Mouse (Mus musculus) G1E (cell line): ENCODE measurements around the gene Mon1a. TPM values are rescaled to one million over a fixed set of nuclear protein-coding genes. Genes with fewer than 3 reads are reported as not detected.
A peak's percentile ranks its signal among the peaks of the same experiment; 100 is the strongest.

Experiments used
- ATAC-seq: 2 replicates; pipeline ENCODE4 v1.8.0; 2016; ENCODE audit warnings: mild to moderate bottlenecking; ENCODE audit not compliant: insufficient number of reproducible peaks, poor library complexity, low FRiP score, severe bottlenecking; ENCODE audit errors: extremely low read depth
- DNase-seq: peaks from one replicate; pipeline ENCODE4 v3.0.0; 2012; ENCODE audit warnings: low spot score
- H3K27me3 ChIP-seq: 2 replicates; pipeline ENCODE4 v1.6.1; 2012; ENCODE audit warnings: mild to moderate bottlenecking, low read length, inconsistent platforms; ENCODE audit not compliant: insufficient read depth
- H3K36me3 ChIP-seq: replicated peaks from 2 replicates; pipeline ENCODE3; 2012; ENCODE audit warnings: mild to moderate bottlenecking, inconsistent platforms
- H3K4me1 ChIP-seq: 2 replicates; pipeline ENCODE4 v1.6.1; 2012; ENCODE audit warnings: low read depth, low read length, inconsistent platforms, mixed read lengths; ENCODE audit not compliant: insufficient read depth
- H3K4me3 ChIP-seq: 2 replicates; pipeline ENCODE4 v1.5.1; 2012; ENCODE audit warnings: low read depth, mild to moderate bottlenecking, inconsistent platforms, low read length, moderate library complexity, mixed read lengths
- H3K9me3 ChIP-seq: replicated peaks from 2 replicates; pipeline ENCODE4 v1.6.1; 2012; ENCODE audit warnings: inconsistent platforms
- CTCF ChIP-seq: IDR thresholded peaks from 2 replicates; pipeline ENCODE4 v1.5.1; 2012; ENCODE audit warnings: low read depth, low read length, inconsistent platforms, mixed read lengths
- GATA1 ChIP-seq: IDR thresholded peaks from 2 replicates; pipeline ENCODE4 v1.6.1; 2012; ENCODE audit warnings: borderline replicate concordance, low read length, inconsistent platforms, mixed read lengths
- GATA2 ChIP-seq: IDR thresholded peaks from 2 replicates; pipeline ENCODE4 v1.6.1; 2012; ENCODE audit warnings: low read depth, low read length, inconsistent platforms, borderline replicate concordance
- POLR2AphosphoS5 ChIP-seq: IDR thresholded peaks from 2 replicates; pipeline ENCODE4 v1.6.1; 2012; ENCODE audit warnings: low read depth, low read length, inconsistent platforms; ENCODE audit not compliant: insufficient replicate concordance
- TAL1 ChIP-seq: conservative IDR thresholded peaks from 2 replicates; pipeline ENCODE4 v1.6.1; 2012; ENCODE audit warnings: low read depth, low read length, inconsistent platforms, mixed read lengths
- polyA plus RNA-seq: library from polyadenylated mRNA; stranded (reverse); fragments of >175 nt; gene quantifications from 2 replicates; pipeline ENCODE4 v1.2.3, GENCODE M21; 2012
- total RNA-seq, 2 experiments: library from RNA; stranded (forward) in 1 of 2; stranded (reverse) in 1 of 2; fragments of 200-1000 nt in 1 of 2; fragments of >200 nt in 1 of 2; fragmentation: Nextera tagmentation in 1 of 2; gene quantifications; 2 replicates each; pipeline ENCODE4 v1.2.3; 2014 to 2017

Mon1a gene
- total and polyA plus RNA-seq, 3 experiments: 2.0 to 13.6 (median 12.8) TPM

GRCm38 (mm10) chr9:107906967-107907800 lies 19.2 kb downstream of the Mon1a start:
- Histone ChIP-seq H3K4me3 (peak overlapping the region; percentile 61; the same call in 1 of the 2 replicates), H3K36me3 (peaks cover 13% of the 10 kb centered on the region), H3K4me1 (peaks cover 27% of the 10 kb centered on the region), H3K27me3 (peaks cover 45% of the 10 kb centered on the region), H3K9me3 (no peaks in the 10 kb centered on the region)
- TF ChIP-seq CTCF (no peak), GATA2 (no peak), GATA1 (no peak)
- ATAC-seq (no peak), DNase-seq (no peak)

DNA sequence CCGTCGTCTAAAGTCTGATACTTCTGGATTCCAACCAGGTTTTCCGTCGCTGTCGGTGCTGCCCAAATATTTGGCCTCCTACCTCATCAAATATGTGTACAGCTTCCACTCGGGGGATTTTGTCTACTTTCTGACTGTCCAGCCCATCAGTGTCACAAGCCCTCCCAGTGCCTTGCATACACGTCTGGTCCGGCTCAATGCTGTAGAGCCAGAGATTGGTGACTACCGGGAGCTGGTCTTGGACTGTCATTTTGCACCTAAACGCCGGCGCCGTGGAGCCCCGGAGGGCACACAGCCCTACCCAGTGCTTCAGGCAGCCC lies 19.8 kb downstream of the Mon1a start:
- peaks cover 7% of the 10 kb centered on the region for H3K36me3 ChIP-seq
- TF ChIP-seq CTCF (no peak), GATA2 (no peak), GATA1 (no peak)
- peaks cover 27% of the 10 kb centered on the region for H3K4me1 ChIP-seq
- no peak for ATAC-seq
- no peak for DNase-seq
- H3K27me3 ChIP-seq: peaks cover 50% of the 10 kb centered on the region
- H3K4me3 ChIP-seq: no peak overlapping the region
- no peaks in the 10 kb centered on the region for H3K9me3 ChIP-seq

GRCm38 (mm10) chr9:107908410-107909158 lies 20.6 kb downstream of the Mon1a start:
- DNase-seq: no peak

DNA sequence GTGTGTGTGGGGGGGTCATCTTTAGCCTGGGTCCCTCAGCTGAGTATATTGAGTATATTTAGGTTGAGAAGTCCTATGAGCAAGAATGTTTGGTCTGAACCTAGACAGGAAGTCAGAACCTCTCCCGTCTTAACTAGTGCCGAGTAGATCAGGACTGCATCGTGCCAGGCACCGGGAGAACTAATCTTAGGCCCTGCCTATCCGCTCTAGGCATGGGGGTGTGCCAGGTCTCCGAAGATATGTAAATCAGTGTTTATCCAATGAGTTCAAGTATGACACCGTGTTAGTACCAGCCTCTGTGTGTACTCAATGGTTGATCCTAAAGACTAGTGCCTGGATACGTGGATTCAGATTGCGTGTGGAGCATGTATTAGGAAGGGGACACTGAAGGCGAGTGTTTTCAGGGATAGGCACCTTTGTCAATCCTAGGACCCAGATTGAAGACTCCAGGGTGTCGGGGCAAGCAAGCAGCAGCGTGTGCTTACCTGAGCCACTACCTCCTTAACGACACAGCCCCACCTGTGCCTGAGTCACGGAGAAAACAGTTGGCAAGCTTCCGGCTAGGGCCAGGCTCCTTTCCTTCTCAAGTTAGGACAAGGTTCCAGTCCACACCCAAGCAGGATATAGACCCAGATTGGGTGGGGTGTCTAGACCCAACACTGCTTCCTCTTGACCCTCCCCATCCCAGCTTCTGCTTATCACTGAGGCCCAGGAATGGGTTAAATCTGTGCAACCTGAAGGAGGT lies 22.2 kb downstream of the Mon1a start:
- TF ChIP-seq TAL1 (no peak), GATA2 (no peak), GATA1 (no peak), POLR2AphosphoS5 (no peak), CTCF (no peak)
- Histone ChIP-seq H3K36me3 (no peaks in the 10 kb centered on the region), H3K9me3 (no peaks in the 10 kb centered on the region), H3K4me1 (peaks cover 27% of the 10 kb centered on the region), H3K4me3 (no peak overlapping the region), H3K27me3 (peaks cover 73% of the 10 kb centered on the region)
- DNase-seq: no peak
- ATAC-seq: no peak

More at GRCm38 (mm10) chr9:107908410-107909158, 20.6 kb downstream of the Mon1a start:
- Histone ChIP-seq H3K4me1 (peaks cover 27% of the 10 kb centered on the region), H3K36me3 (no peaks in the 10 kb centered on the region), H3K9me3 (no peaks in the 10 kb centered on the region), H3K27me3 (peaks cover 59% of the 10 kb centered on the region), H3K4me3 (no peak overlapping the region)
- no peak for ATAC-seq
- TF ChIP-seq GATA1 (no peak), CTCF (no peak), GATA2 (no peak), POLR2AphosphoS5 (no peak), TAL1 (no peak)

GRCm38 (mm10) chr9:107914764-107915420 lies 26.9 kb downstream of the Mon1a start:
- Histone ChIP-seq H3K9me3 (no peaks in the 10 kb centered on the region), H3K4me3 (no peak overlapping the region), H3K27me3 (peaks cover 94% of the 10 kb centered on the region), H3K36me3 (no peaks in the 10 kb centered on the region), H3K4me1 (no peaks in the 10 kb centered on the region)
- no peak for ATAC-seq
- TF ChIP-seq GATA2 (no peak), TAL1 (no peak), POLR2AphosphoS5 (no peak), GATA1 (no peak), CTCF (no peak)
- DNase-seq: no peak
